9 mouse cellular contexts compared by ENCODE assay signal in the genomic region with DNA sequence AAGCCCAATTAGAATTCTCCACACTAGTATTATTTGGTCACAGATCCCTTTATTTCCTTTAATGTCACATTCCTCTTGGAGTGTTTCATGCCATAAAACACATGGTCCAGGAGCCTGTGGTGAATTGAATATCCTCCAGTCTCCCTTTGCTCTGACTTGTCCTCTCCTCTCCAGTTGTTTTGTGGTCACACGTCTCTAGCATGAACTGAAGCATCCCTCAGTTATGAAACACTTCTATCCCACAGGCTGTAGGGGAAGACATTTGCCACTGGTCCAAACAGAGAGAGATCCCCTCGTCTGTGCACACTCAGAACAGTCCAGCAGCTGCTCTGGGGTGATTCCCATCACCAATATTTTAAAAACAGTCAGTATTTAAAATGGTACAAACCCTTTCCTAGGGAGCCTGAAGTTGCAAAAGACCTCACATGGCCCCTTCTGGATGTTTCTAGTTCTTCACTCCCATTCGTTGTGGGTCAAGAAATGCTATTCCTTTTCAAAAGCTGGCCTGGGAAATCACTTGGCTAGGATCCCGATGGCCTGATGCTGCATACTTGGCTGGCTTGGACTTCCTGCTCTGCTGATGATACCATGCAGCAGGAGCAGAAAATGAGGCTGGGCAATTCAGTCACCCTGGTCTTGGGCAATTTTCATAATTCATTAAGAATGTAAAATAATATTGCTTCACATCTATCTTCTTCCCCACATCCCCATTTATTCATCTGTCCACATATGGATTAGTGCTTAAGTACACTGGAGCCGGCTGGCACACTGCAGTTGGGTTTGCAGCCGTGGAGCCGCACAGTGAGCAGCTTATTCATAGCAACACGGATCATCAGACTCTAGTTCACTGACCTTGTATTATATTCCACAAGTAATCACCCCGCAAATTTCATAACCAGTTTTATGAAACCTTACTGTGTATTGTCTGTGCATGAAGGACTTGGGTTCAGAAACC.
A peak's percentile ranks its signal among the peaks of the same experiment; 100 is the strongest.
DNase-seq lines count a peak whose midpoint lies in the region; ATAC-seq and TF ChIP-seq lines count a peak whose summit lies in the region.
"Had no signal": no experiment of that assay in that cellular context is flagged by ENCODE, and none has a peak within 500 bp of the region (broad histone marks: within the 10 kb centered on the region; RNA-seq: fewer than 3 reads in every experiment).

No protein-coding gene starts in this region.

- H3K4me3 ChIP-seq in hindbrain, postnatal 0 days (ENCODE audit: low read length): no peak overlapping the region
- no peak overlapping the region for H3K4me3 ChIP-seq in hindbrain, embryonic 16.5 days (ENCODE audit: low read length)
- H3K4me3 ChIP-seq: neural tube, embryonic 15.5 days had no signal

- H3K9me3 ChIP-seq in hindbrain, postnatal 0 days (ENCODE audit: low read length): no peaks in the 10 kb centered on the region
- no peaks in the 10 kb centered on the region for H3K9me3 ChIP-seq in hindbrain, embryonic 16.5 days (ENCODE audit: control insufficient read depth, low read length)
- H3K9me3 ChIP-seq: neural tube, embryonic 15.5 days had no signal

- H3K4me1 ChIP-seq in hindbrain, postnatal 0 days (ENCODE audit: insufficient read depth, low read length): no peaks in the 10 kb centered on the region
- no peaks in the 10 kb centered on the region; the same call in 1 of the 2 replicates for H3K4me1 ChIP-seq in hindbrain, embryonic 16.5 days (ENCODE audit: control insufficient read depth, insufficient read depth, low read depth, low read length)

- ATAC-seq in hindbrain, postnatal 0 days: no peak
- no peak for ATAC-seq in hindbrain, embryonic 16.5 days
- no peak for ATAC-seq in activated CD4-positive, CD25-positive, alpha-beta regulatory T cell, adult 4 months

- H3K9ac ChIP-seq in hindbrain, postnatal 0 days (replicated peaks; ENCODE audit: low read length): no peak overlapping the region
- no peak overlapping the region for H3K9ac ChIP-seq in hindbrain, embryonic 16.5 days (ENCODE audit: low read depth, low read length)
- H3K9ac ChIP-seq: neural tube, embryonic 15.5 days had no signal

- no peak for TF ChIP-seq CTCF in hindbrain, postnatal 0 days (IDR thresholded peaks at IDR 0.05; ENCODE audit: low read depth)

- no peaks in the 10 kb centered on the region for H3K36me3 ChIP-seq in hindbrain, postnatal 0 days (ENCODE audit: insufficient read depth, low read length)
- H3K36me3 ChIP-seq in hindbrain, embryonic 16.5 days (ENCODE audit: control insufficient read depth, insufficient read depth, low read length): no peaks in the 10 kb centered on the region
- H3K36me3 ChIP-seq: neural tube, embryonic 15.5 days had no signal

- intact Hi-C loops in heart, postnatal 10 days (cut with DNase I): no loop called here

- H3K27me3 ChIP-seq in hindbrain, postnatal 0 days (ENCODE audit: insufficient read depth, low read length): no peaks in the 10 kb centered on the region
- no peaks in the 10 kb centered on the region for H3K27me3 ChIP-seq in hindbrain, embryonic 16.5 days (replicated peaks; ENCODE audit: control insufficient read depth, insufficient read depth, low read length)
- H3K27me3 ChIP-seq: neural tube, embryonic 15.5 days had no signal

- no peak overlapping the region for H3K27ac ChIP-seq in hindbrain, postnatal 0 days
- no peak overlapping the region for H3K27ac ChIP-seq in hindbrain, embryonic 16.5 days (ENCODE audit: low read depth, low read length)
- H3K27ac ChIP-seq: neural tube, embryonic 15.5 days had no signal

- peak; percentile 65 for DNase-seq in hindbrain, postnatal 0 days (ENCODE audit: low spot score)
- DNase-seq in adrenal gland, postnatal 25 days: peak; percentile 30
- DNase-seq in heart, postnatal 10 days: peak; percentile 72 to 79
- peak; percentile 71 for DNase-seq in lung, postnatal 14 days
- no peak for DNase-seq in layer of hippocampus, adult 11-12 months (ENCODE audit: low spot score)
- DNase-seq in left cerebral cortex, adult 8-10 months (ENCODE audit: low spot score in 2 of 2): no peak

- WGBS in hindbrain, postnatal 0 days: 54% methylated on average over 9 of the region's 9 CpGs
- whole genome bisulfite sequencing in hindbrain, embryonic 16.5 days: 64% methylated on average over 9 of the region's 9 CpGs

- H3K4me2 ChIP-seq in hindbrain, postnatal 0 days (ENCODE audit: low read depth, low read length): no peak overlapping the region
- H3K4me2 ChIP-seq in hindbrain, embryonic 16.5 days (ENCODE audit: low read length): no peak overlapping the region
- H3K4me2 ChIP-seq: neural tube, embryonic 15.5 days had no signal

Comparison
In these comparisons a context has a peak if more than half of its experiments do, and no peak if none do; other contexts are left out.
1. DNase-seq: peak in hindbrain, postnatal 0 days (single experiment), adrenal gland, postnatal 25 days (single experiment), heart, postnatal 10 days (2 of 2) and lung, postnatal 14 days (single experiment); none in layer of hippocampus, adult 11-12 months (single experiment) and left cerebral cortex, adult 8-10 months (0 of 2).